Mouse (Mus musculus): ENCODE measurements at regions not wholly inside any gene's neighbourhood (a gene's known extent, or its start where the extent isn't known, plus 50 kb on each side); places are given as distances from the start of the nearest gene placed in this dataset.

DNA sequence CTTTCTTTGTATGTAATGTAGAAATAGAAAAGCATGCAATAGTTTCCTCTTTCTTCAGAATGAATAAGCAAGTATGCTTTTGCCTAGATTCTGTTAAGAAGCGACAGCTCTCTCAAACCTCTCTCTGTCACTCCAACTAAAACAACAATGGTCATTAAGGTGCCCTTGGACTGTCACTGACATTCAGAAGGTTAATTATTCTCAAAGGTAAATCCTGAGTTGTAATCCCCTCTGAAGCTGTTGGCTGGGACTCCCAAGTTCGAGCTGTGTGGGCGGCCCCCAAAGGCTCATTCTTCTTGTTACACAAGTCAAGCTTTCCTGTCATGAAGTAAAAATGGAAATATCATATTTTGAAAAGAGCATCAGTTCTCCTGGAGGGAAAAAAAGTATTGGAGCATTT, 153.6 kb upstream of the Cdkn3 start:
- no peak overlapping the region for H3K4me3 ChIP-seq
- H3K27me3 ChIP-seq = no peaks in the 10 kb centered on the region
- no peaks in the 10 kb centered on the region for H3K9me3 ChIP-seq
- H3K4me1 ChIP-seq (replicated peaks) = peaks cover 12% of the 10 kb centered on the region
- no peak overlapping the region for H3K4me2 ChIP-seq
- H3K27ac ChIP-seq (replicated peaks) = no peak overlapping the region
- no peak for ATAC-seq (ENCODE audit: low FRiP score, low read depth)
- 85% methylated on average over 3 of the region's 3 CpGs for WGBS
- H3K36me3 ChIP-seq = no peaks in the 10 kb centered on the region
- no peak overlapping the region for H3K9ac ChIP-seq

DNA sequence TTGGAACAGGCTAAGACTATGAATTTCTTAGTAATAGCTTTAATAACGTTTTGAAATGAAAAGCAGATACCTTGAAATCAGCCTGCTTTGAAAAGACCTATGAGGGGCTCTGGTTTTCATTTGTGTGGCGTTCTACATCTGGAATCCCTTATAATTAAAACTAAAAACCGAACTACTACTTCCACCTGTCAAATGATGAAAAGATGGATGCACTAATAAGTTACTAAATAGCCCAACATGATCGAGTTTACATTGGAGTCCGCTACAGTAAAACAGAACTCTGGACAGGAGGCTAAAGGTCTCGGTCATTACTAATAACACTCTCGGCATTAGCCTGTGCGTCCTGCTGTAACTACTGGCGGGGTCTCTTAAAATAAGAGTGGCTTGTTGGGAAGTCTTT, 154.3 kb upstream of the Cdkn3 start:
- no peak overlapping the region for H3K4me3 ChIP-seq
- H3K27me3 ChIP-seq = no peaks in the 10 kb centered on the region
- H3K9me3 ChIP-seq = no peaks in the 10 kb centered on the region
- H3K4me2 ChIP-seq = no peak overlapping the region
- peaks cover 12% of the 10 kb centered on the region for H3K4me1 ChIP-seq (replicated peaks)
- ATAC-seq (ENCODE audit: low FRiP score, low read depth) = no peak
- no peak overlapping the region for H3K9ac ChIP-seq
- no peak overlapping the region for H3K27ac ChIP-seq (replicated peaks)
- WGBS = 70% methylated on average over 9 of the region's 9 CpGs
- H3K36me3 ChIP-seq = no peaks in the 10 kb centered on the region

DNA sequence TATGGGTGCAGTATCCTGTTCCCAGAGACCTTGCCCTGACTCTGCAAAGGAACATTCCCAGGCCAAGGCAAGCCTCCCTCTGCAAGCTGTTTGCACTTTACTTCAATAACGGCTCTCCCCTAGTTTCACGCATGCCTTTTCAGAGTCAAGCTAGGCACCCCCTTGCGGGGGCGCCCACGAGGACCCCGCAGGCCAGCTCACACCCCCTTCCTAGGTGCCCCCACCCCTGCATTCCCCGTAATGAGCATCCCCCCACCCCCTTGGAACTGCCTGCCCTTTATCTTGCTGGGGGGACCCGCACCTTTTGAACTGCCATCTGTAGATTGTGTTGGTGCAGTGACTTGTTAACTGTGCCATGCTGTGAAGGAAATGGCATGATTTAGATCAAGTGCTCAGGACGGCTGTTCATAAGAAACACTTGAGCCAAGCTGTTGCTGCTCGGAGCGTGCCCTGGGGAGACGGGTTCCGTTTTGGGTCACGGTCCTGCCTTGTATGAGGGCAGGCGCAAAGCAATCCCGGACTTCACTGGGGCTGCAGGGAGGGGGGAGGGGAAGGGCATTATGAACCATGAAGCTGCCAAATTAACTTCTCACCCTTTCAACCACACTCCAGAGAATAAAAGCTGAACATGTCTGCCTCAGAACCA, 155.3 kb upstream of the Cdkn3 start:
- Histone ChIP-seq H3K4me3 (peak overlapping the region; percentile 20; the same call in 1 of the 2 replicates), H3K9me3 (no peaks in the 10 kb centered on the region), H3K9ac (no peak overlapping the region), H3K27me3 (no peaks in the 10 kb centered on the region), H3K4me2 (peak overlapping the region; percentile 52), H3K4me1 (replicated peaks) (peaks cover 12% of the 10 kb centered on the region), H3K36me3 (no peaks in the 10 kb centered on the region), H3K27ac (replicated peaks) (no peak overlapping the region)
- 4% methylated on average over 16 of the region's 16 CpGs for WGBS
- ATAC-seq (ENCODE audit: low FRiP score, low read depth) = peak; percentile 73

DNA sequence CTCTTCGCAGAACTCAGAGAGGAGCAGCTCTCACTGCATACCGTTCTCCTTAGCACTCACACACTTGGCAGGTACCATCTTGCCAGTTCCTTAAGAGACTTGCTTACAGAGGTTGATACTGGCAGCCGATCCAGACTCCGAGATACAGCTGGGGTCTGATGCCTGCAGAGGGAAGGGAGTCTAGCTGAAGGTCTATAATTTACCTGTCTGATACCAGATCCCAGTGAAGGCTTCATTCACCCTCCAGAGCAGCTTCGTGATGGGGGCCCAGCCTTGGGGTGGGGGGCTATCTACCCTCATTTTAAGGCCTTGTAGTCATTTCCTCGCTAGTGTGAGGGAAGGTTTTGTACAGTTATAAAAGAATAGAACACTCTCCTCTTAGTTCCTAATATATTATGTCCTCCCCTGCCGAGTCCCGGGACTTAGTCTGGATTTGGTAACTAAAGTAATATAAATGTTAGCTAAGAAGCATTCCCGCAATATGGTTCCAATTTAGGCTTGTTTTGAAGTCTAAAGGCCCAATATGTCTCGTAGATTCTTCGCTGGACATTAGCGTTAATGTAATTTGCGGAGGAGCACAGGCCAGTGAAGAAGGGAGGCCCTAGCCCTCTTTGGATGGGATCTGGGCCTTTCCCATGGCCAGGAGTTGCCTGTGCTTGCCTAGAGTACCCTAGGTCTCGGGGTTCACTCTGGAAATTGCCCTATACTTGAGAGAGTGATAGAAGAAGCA, 156.0 kb upstream of the Cdkn3 start:
- WGBS = 84% methylated on average over 14 of the region's 14 CpGs

DNA sequence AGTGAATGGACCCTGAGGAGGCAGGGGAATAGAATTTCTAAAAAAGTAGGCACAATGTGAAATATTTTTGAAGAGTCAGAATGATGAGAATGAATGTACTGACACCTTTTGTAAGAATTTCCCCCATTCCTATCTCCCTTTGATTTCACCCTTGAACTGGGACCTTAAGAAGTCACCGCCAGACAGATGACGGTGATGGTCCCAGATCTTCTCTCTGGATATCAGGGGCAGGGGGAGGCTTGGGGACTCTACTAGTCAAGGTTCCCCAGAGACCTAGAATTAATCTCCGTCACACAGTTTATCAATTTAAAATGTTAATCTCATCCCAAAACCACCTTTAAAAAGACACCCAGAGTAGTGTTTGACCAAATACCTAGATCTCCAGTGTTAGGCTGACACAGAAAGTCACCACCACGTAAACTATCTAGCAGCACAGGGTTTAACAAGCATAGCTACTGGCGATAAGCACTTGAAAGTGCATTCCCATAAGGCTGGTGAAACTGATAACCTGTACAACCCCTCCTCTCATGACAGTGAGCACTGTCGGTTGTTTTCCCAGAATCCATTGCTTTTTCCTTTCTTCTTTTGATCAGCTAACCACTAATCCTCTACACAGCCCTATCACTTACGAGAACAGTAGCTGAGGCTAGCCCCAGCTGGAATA, 163.5 kb upstream of the Cdkn3 start:
- H3K27ac ChIP-seq (replicated peaks) = no peak overlapping the region
- H3K27me3 ChIP-seq = no peaks in the 10 kb centered on the region
- no peak overlapping the region for H3K4me3 ChIP-seq
- H3K9me3 ChIP-seq = no peaks in the 10 kb centered on the region
- ATAC-seq (ENCODE audit: low FRiP score, low read depth) = no peak
- H3K4me2 ChIP-seq = no peak overlapping the region
- no peaks in the 10 kb centered on the region for H3K4me1 ChIP-seq (replicated peaks)
- WGBS = 91% methylated on average over 7 of the region's 7 CpGs
- no peak overlapping the region for H3K9ac ChIP-seq
- H3K36me3 ChIP-seq = no peaks in the 10 kb centered on the region

More for the DNA sequence above, 156.0 kb upstream of the Cdkn3 start:
- no peak overlapping the region for H3K4me3 ChIP-seq
- peaks cover 12% of the 10 kb centered on the region for H3K4me1 ChIP-seq (replicated peaks)
- H3K27ac ChIP-seq (replicated peaks) = no peak overlapping the region
- no peak overlapping the region for H3K4me2 ChIP-seq
- no peaks in the 10 kb centered on the region for H3K27me3 ChIP-seq
- no peak overlapping the region for H3K9ac ChIP-seq
- no peaks in the 10 kb centered on the region for H3K9me3 ChIP-seq
- H3K36me3 ChIP-seq = no peaks in the 10 kb centered on the region
- no peak for ATAC-seq (ENCODE audit: low FRiP score, low read depth)

DNA sequence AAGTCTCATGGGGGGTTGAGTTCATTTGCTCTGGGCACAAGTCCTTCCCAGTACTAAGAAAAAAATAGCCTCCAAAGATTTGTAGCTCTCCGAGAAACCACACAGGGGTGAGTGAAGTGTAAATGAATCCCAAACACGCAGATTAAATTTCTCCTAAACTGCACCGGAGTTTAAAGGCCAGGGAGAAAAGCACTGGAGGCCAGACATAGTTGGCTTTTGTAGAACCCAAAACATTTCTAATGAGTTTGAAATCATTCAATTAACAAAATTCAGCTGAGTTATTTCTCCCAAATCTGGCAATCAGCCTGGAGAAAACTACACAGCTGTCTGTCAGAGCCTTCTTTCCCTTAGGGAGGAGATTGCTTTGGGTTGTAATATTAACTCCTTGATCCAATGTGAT, 166.2 kb upstream of the Cdkn3 start:
- H3K36me3 ChIP-seq = no peaks in the 10 kb centered on the region
- H3K4me2 ChIP-seq = no peak overlapping the region
- no peak for ATAC-seq (ENCODE audit: low FRiP score, low read depth)
- H3K4me3 ChIP-seq = no peak overlapping the region
- H3K9me3 ChIP-seq = no peaks in the 10 kb centered on the region
- no peaks in the 10 kb centered on the region for H3K27me3 ChIP-seq
- H3K9ac ChIP-seq = no peak overlapping the region
- H3K4me1 ChIP-seq (replicated peaks) = no peaks in the 10 kb centered on the region
- no peak overlapping the region for H3K27ac ChIP-seq (replicated peaks)
- 80% methylated on average over 3 of the region's 3 CpGs for WGBS

DNA sequence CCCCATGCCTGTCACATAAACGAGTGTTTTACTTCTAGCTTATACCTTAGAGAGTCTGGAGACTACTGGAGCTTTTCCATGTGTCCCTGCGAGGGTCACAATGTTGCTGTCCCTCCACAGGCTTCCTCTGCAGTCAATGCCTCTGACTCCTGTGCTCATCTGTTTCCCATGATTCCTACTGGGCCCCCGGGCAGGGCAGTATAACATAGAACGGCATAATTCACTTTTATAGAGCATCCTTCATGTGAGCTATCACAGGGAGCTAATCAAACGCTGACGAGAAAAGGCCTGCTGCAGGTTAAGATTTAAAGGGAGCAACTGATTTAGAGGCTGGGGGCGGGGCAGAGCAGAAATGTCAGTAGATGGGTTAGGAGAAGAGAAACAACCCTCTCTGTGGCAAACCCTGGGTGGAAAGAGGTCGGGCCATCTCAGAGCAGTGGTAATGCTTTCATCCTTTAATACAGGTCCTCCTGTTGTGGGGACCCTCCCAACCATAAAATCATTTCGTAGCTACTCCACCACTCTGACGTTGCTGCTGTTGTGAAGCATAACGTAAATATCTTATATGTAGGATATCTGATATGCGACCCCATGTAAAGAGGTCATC, 168.5 kb upstream of the Cdkn3 start:
- H3K27me3 ChIP-seq = no peaks in the 10 kb centered on the region
- no peaks in the 10 kb centered on the region for H3K4me1 ChIP-seq (replicated peaks)
- H3K36me3 ChIP-seq = no peaks in the 10 kb centered on the region
- no peaks in the 10 kb centered on the region for H3K9me3 ChIP-seq
- ATAC-seq (ENCODE audit: low FRiP score, low read depth) = no peak
- no peak overlapping the region for H3K4me2 ChIP-seq
- no peak overlapping the region for H3K4me3 ChIP-seq
- WGBS = 77% methylated on average over 12 of the region's 12 CpGs
- H3K9ac ChIP-seq = no peak overlapping the region
- H3K27ac ChIP-seq (replicated peaks) = no peak overlapping the region

DNA sequence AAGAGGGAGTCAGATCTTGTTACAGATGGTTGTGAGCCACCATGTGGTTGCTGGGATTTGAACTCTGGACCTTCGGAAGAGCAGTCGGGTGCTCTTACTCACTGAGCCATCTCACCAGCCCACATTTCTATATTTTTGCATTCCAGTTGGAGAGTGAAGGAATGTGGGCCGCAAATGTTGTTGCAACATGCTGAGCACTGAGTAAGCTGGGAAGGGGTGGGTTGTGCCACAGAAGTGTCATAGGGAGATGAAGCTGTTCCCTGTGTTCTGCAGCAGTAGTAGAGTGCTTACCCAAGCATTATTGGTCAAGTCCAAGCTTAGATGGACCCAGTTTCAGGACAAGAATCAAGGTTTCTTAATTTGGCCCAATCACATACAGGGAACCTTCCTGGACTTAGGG, 169.1 kb upstream of the Cdkn3 start:
- Histone ChIP-seq H3K9ac (no peak overlapping the region), H3K27me3 (no peaks in the 10 kb centered on the region), H3K9me3 (no peaks in the 10 kb centered on the region), H3K36me3 (no peaks in the 10 kb centered on the region), H3K4me2 (no peak overlapping the region), H3K4me1 (replicated peaks) (no peaks in the 10 kb centered on the region), H3K27ac (replicated peaks) (no peak overlapping the region), H3K4me3 (no peak overlapping the region)
- 95% methylated on average over 3 of the region's 3 CpGs for WGBS
- no peak for ATAC-seq (ENCODE audit: low FRiP score, low read depth)

DNA sequence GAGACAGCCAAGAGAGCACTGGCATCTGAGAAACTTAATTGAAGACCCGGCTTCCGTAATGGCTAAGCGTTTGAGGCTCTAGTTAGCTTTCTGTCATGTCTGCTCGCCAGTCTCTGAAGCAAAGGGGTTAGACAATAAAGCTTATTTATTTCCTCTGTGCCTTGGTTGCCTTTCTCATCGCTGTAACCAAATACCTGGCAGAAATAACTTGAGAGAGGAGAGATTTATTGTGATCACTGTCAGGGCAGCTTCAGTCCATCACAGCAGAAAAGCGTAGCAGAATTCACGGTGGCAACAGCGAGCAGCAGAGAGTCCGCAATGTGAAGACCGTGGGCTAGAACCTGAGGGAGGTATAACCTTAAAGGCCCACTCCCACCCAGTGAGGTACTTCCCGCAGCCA, 174.2 kb upstream of the Cdkn3 start:
- Histone ChIP-seq H3K36me3 (no peaks in the 10 kb centered on the region), H3K9ac (no peak overlapping the region), H3K4me2 (no peak overlapping the region), H3K4me3 (no peak overlapping the region), H3K4me1 (replicated peaks) (no peaks in the 10 kb centered on the region), H3K9me3 (no peaks in the 10 kb centered on the region), H3K27ac (replicated peaks) (no peak overlapping the region), H3K27me3 (no peaks in the 10 kb centered on the region)
- no peak for ATAC-seq (ENCODE audit: low FRiP score, low read depth)
- WGBS = 72% methylated on average over 11 of the region's 11 CpGs

DNA sequence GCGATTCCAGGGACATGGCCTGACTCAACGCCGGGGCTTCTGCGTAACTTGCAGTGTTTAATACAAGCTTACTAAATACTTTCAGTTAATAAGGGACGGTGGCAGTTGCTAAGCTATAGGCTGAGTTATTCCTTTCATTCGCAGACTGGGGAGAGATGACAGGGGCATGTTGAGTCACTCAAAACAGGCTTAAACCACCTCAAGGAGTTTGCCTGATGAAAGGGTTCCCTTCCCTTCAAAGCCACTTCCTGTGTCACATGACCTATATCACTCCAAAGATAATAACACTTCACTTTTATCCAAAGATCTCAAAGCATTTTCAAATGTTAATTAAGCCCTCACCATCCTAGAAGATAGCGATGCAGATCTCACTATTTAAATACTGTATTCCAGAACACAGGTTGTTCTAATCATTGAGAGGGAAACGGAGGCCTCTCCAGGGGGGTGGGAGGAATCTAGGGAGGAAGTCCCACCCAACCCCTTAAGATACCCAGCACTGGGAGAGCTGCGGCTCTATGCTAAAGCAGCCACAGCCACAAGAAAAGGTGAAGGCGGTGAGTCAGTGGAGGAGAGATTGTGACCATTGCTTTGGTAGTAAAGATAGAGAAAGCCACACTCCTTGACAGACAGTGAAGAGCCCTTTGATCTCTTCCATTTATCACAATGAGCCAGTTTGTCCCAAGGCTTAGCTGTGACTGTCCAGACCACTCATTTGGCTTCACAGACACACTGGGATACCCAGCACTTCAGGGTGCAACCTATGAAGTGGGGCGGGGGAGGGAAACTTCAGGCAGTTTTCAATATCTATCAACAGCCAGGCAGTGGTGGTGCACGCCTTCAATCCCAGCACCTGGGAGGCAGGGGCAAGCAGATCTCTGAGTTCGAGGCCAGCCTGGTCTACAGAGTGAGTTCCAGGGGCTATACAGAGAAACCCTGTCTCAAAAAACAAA, 182.0 kb upstream of the Cdkn3 start:
- Histone ChIP-seq H3K27me3 (no peaks in the 10 kb centered on the region), H3K9ac (no peak overlapping the region), H3K4me1 (replicated peaks) (no peaks in the 10 kb centered on the region), H3K36me3 (no peaks in the 10 kb centered on the region), H3K4me2 (no peak overlapping the region), H3K27ac (replicated peaks) (no peak overlapping the region), H3K4me3 (no peak overlapping the region), H3K9me3 (no peaks in the 10 kb centered on the region)
- ATAC-seq (ENCODE audit: low FRiP score, low read depth) = no peak
- WGBS = 69% methylated on average over 13 of the region's 13 CpGs

DNA sequence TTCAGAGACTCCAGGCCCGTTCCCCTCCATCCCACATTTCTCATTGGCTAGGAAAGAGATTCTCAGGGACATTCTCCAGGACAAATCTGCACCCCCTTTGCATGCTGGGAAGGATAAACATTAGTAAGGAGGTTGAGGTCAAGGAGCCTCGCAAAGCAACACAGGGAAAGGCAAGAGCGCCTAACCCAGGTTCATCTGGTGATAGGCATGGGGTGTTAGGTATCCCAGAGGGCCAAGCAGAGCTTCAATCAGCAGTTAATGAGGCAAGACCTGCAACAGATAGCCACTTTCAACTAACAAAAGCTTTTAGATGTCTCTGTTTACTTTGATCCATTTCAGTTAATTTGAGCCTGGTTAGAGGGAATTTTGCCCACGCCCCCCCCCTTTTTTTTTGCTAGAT, 184.5 kb upstream of the Cdkn3 start:
- 64% methylated on average over 4 of the region's 4 CpGs for WGBS
- ATAC-seq (ENCODE audit: low FRiP score, low read depth) = no peak

More for the DNA sequence above, 184.5 kb upstream of the Cdkn3 start:
- H3K27ac ChIP-seq (replicated peaks) = no peak overlapping the region
- H3K9ac ChIP-seq = no peak overlapping the region
- no peaks in the 10 kb centered on the region for H3K4me1 ChIP-seq (replicated peaks)
- no peaks in the 10 kb centered on the region for H3K9me3 ChIP-seq
- H3K4me3 ChIP-seq = no peak overlapping the region
- no peak overlapping the region for H3K4me2 ChIP-seq
- no peaks in the 10 kb centered on the region for H3K36me3 ChIP-seq
- H3K27me3 ChIP-seq = no peaks in the 10 kb centered on the region
